8 mouse cellular contexts compared by ENCODE assay signal in genomic region chr7:81372337-81372920, GRCm38 (mm10). TPM values are rescaled to one million over a fixed set of nuclear protein-coding genes. Genes with fewer than 3 reads are reported as not detected.
DNase-seq lines count a peak whose midpoint lies in the region; ATAC-seq lines count a peak whose summit lies in the region.

No protein-coding gene starts in this region.

- peak overlapping the region; percentile 32 for H3K4me3 ChIP-seq in forebrain, embryonic 15.5 days
- H3K4me3 ChIP-seq in midbrain, embryonic 16.5 days (ENCODE audit: low read depth, low read length) = peak overlapping the region; percentile 27

- ATAC-seq in forebrain, embryonic 15.5 days (replicated peaks) = peak; percentile 99
- peak; percentile 95 for ATAC-seq in midbrain, embryonic 16.5 days

- H3K4me2 ChIP-seq in forebrain, embryonic 15.5 days (replicated peaks) = peak overlapping the region; percentile 49
- H3K4me2 ChIP-seq in midbrain, embryonic 16.5 days (ENCODE audit: low read length) = peak overlapping the region; percentile 74

- H3K27ac ChIP-seq in forebrain, embryonic 15.5 days (replicated peaks) = 0 out of 2 replicates have a peak overlapping the region, but pooled peaks have one; percentile 19
- no peak overlapping the region for H3K27ac ChIP-seq in midbrain, embryonic 16.5 days (ENCODE audit: low read length)

- no peaks in the 10 kb centered on the region for H3K36me3 ChIP-seq in forebrain, embryonic 15.5 days
- no peaks in the 10 kb centered on the region for H3K36me3 ChIP-seq in midbrain, embryonic 16.5 days (ENCODE audit: control insufficient read depth, insufficient read depth, low read length)

- DNase-seq in adrenal gland, adult 2 months = peak; percentile 81
- DNase-seq in cerebellum, adult 18-20 months = peak; percentile 42 to 62
- peak; percentile 7 for DNase-seq in heart, postnatal 36 days
- peak; percentile 71 to 79 for DNase-seq in left cerebral cortex, postnatal 10 days (ENCODE audit: extremely low spot score in 1 of 2, low spot score in 2 of 2)
- no peak for DNase-seq in natural killer cell, adult 2 months (ENCODE audit: low spot score in 2 of 2)
- DNase-seq in ovary, postnatal 14 days (ENCODE audit: low spot score) = no peak

- H3K9me3 ChIP-seq in forebrain, embryonic 15.5 days = no peaks in the 10 kb centered on the region
- no peaks in the 10 kb centered on the region for H3K9me3 ChIP-seq in midbrain, embryonic 16.5 days (replicated peaks; ENCODE audit: control insufficient read depth, low read length, poor library complexity, severe bottlenecking)

- 4% methylated on average over 13 of the region's 13 CpGs for WGBS in forebrain, embryonic 15.5 days
- 4% methylated on average over 13 of the region's 13 CpGs for WGBS in midbrain, embryonic 16.5 days

- peak overlapping the region; percentile 35 for H3K9ac ChIP-seq in forebrain, embryonic 15.5 days (replicated peaks)
- peak overlapping the region; percentile 59 for H3K9ac ChIP-seq in midbrain, embryonic 16.5 days (ENCODE audit: low read depth, low read length)

- no peaks in the 10 kb centered on the region for H3K27me3 ChIP-seq in forebrain, embryonic 15.5 days
- no peaks in the 10 kb centered on the region for H3K27me3 ChIP-seq in midbrain, embryonic 16.5 days (ENCODE audit: control insufficient read depth, insufficient read depth, low read depth, low read length)

- intact Hi-C loops in heart, postnatal 36 days (cut with DNase I) = no loop called here
- intact Hi-C loops in left cerebral cortex, postnatal 10 days (cut with DNase I) = no loop called here

- peaks cover 12% of the 10 kb centered on the region; the same call in 1 of the 2 replicates for H3K4me1 ChIP-seq in forebrain, embryonic 15.5 days
- H3K4me1 ChIP-seq in midbrain, embryonic 16.5 days (ENCODE audit: control insufficient read depth, insufficient read depth, low read length) = 0 out of 2 replicates have a peak, but pooled peaks cover 3% of the 10 kb centered on the region

RNA-seq across cellular contexts. Expression of gene Rps17, which starts 27.4 kb away (rescaled TPM):
- total RNA-seq in adrenal gland, adult 2 months (2021) = 1,000 to 10,000 TPM in 1 of 2 experiments, 100 to 1,000 TPM in 1; 944 to 1,235 TPM
- polyA plus RNA-seq in adrenal gland, adult 2 months (2012; rRNA removed) = 351 and 362 TPM in 2 replicates
- 804 and 852 TPM in 2 replicates for polyA plus RNA-seq in forebrain, embryonic 15.5 days (2015; fragmentation: Nextera tagmentation; extraction: Ambion mirVana)
- total RNA-seq in heart, postnatal 36 days (2021) = 100 to 1,000 TPM; 870 to 936 TPM
- 100 to 1,000 TPM; 621 to 626 TPM for total RNA-seq in left cerebral cortex, postnatal 10 days (2021)
- 594 and 636 TPM in 2 replicates for polyA plus RNA-seq in midbrain, embryonic 16.5 days (2015; fragmentation: Nextera tagmentation; extraction: Ambion mirVana)

Comparison
In these comparisons a context has a peak if more than half of its experiments do, and no peak if none do; other contexts are left out.
1. DNase-seq: peak in adrenal gland, adult 2 months (single experiment), cerebellum, adult 18-20 months (2 of 2), heart, postnatal 36 days (2 of 2) and left cerebral cortex, postnatal 10 days (2 of 2); none in natural killer cell, adult 2 months (0 of 2) and ovary, postnatal 14 days (single experiment).